Mouse (Mus musculus): ENCODE results near the gene C1qtnf5.

DNA sequence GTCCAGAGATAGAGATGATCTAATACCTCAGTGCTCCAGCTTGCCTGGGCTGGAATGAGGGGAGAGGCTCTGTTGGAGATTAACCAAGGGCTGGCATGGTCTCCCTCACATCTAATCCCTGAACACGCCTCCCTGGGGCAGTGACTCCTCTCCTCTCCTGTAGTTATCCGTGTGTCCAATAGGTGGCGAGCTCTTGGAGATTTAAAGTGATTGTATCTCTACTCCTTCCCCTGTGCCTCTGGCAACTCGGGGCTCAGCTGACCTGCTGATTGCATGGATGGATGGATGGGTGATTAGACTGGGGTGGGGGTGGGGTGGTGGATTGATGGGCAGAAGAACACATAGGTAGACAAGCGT, 30.3 kb upstream of the C1qtnf5 start:
- TF ChIP-seq POLR2A (IDR thresholded peaks at IDR 0.05; ENCODE audit: insufficient read depth, low read length) (no peak), CTCF (IDR thresholded peaks at IDR 0.05; ENCODE audit: low read depth, low read length) (peak; percentile 52), EP300 (IDR thresholded peaks at IDR 0.05; ENCODE audit: insufficient read depth, low read depth, low read length) (no peak)

All from ES-Bruce4 (cell line).